Mouse (Mus musculus): ENCODE results near the gene F3. TPM values are rescaled to one million over a fixed set of nuclear protein-coding genes. Genes with fewer than 3 reads are reported as not detected.
"Not testable (repeated sequence)": the region's sequence is repeated elsewhere in the genome, so short reads cannot be mapped to it uniquely, and the experiment has no call there.

Gene F3
- polyA plus RNA-seq, 1 experiment from 2014 or later = 8.9 TPM

DNA sequence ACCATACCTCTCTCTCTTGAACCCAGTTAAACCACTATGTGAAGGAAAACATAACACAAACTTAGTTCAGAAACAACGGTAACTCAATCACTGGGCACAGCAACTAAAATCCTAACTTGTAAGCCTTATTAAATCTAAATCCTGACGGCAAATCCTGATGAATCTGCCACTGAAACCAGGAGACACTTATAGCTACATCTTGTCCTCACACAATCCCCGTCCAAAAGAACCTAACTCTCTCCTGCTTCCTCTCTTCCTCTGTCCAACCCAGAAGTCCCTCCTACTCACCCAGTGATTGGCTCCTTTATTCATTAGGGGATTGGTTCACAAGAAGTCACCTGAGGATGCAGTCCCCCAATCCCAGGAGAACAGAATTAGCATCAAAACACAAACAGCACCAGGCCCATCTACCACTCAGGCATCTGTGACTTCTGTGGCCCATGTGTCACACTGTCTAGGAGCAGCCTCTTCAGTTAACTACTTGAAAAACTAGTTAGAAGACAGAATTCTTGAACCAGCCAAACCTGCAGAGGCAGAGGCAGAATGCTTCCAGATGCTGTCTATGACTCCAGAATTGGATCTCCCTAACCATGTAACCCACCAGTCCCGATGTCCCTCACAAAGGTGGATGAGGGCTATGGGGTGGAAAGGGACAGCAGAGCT is 18.0 kb downstream of the F3 start:
- not testable (repeated sequence) for H3K36me3 ChIP-seq (ENCODE audit: control insufficient read depth, insufficient read depth); H3K9ac ChIP-seq (ENCODE audit: low read length); H3K4me1 ChIP-seq (ENCODE audit: control insufficient read depth, insufficient read depth, low read length); H3K4me3 ChIP-seq (ENCODE audit: low read length); H3K27ac ChIP-seq (ENCODE audit: low read length); ATAC-seq (replicated peaks; ENCODE audit: extremely low read depth, insufficient read depth, low FRiP score); H3K9me3 ChIP-seq (replicated peaks; ENCODE audit: control insufficient read depth, low read length); H3K27me3 ChIP-seq (ENCODE audit: control insufficient read depth, insufficient read depth, low read length); H3K4me2 ChIP-seq (ENCODE audit: low read depth, low read length)
- 91% methylated on average over 4 of the region's 4 CpGs for WGBS

DNA sequence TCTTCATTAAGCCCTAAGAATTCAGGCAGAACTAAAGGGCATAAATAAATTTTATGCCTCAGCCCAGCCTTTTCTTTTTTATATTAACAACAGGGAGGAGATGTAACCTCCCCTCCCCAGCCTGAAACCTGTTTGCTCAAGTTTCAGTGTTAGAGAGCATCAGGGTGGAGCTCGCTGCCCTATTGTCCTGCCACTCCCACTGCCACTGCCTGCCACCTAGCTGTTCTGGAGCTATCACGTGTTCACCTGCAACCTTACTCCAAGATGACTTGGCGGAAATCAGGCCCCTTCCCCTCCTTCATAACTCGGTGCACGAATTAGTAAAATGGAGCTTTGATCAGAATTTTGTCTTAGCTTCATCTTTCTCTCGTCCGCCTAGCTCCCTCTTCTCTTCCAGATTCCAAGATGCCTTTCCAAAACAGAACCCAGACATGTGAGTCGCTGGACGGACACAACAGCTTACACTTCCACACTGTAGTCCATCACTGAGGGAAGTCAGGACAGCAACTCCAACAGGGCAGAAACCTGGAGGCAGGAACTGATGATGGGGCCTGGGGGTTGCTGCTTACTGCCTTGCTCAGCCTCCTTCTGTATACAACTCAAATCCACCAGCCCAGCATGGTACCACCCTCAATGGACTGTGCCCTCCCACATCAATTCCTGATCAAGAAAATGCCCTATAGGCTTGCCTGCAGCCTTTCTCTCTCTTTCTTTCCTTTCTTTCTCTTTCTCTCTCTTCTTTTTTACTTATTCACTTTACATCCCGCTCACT is 31.2 kb downstream of the F3 start:
- ATAC-seq (replicated peaks; ENCODE audit: extremely low read depth, insufficient read depth, low FRiP score); H3K4me3 ChIP-seq (ENCODE audit: low read length); H3K9me3 ChIP-seq (replicated peaks; ENCODE audit: control insufficient read depth, low read length); H3K9ac ChIP-seq (ENCODE audit: low read length); H3K4me2 ChIP-seq (ENCODE audit: low read depth, low read length); H3K27ac ChIP-seq (ENCODE audit: low read length); H3K36me3 ChIP-seq (ENCODE audit: control insufficient read depth, insufficient read depth); H3K4me1 ChIP-seq (ENCODE audit: control insufficient read depth, insufficient read depth, low read length); H3K27me3 ChIP-seq (ENCODE audit: control insufficient read depth, insufficient read depth, low read length): not testable (repeated sequence)
- 81% methylated on average over 10 of the region's 10 CpGs for WGBS

DNA sequence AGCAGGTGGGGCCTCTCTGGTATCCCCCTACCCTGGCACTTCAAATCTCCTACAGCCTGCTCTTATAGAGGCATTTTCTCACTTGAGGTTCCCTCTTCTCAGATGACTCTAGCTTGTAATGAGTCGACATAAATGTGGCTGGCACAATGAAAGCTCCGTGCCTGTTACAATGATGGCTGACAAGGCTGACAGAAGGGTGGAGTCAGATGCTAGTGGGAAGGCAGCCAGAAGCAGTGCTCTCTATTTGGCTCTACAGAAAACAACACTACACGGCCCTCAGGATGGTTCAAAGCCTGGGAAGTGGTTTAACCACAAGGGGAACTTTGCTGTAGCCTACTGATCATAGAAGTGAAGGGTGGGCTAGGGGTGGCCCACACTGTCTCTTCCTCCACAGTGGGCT is 31.8 kb downstream of the F3 start:
- Histone ChIP-seq H3K27ac (ENCODE audit: low read length) (no peak overlapping the region), H3K36me3 (ENCODE audit: control insufficient read depth, insufficient read depth) (peaks cover 6% of the 10 kb centered on the region; the same call in 1 of the 2 replicates), H3K27me3 (ENCODE audit: control insufficient read depth, insufficient read depth, low read length) (no peaks in the 10 kb centered on the region), H3K4me1 (ENCODE audit: control insufficient read depth, insufficient read depth, low read length) (peaks cover 2% of the 10 kb centered on the region; the same call in 1 of the 2 replicates), H3K9me3 (replicated peaks; ENCODE audit: control insufficient read depth, low read length) (no peaks in the 10 kb centered on the region), H3K9ac (ENCODE audit: low read length) (no peak overlapping the region), H3K4me3 (ENCODE audit: low read length) (no peak overlapping the region), H3K4me2 (ENCODE audit: low read depth, low read length) (no peak overlapping the region)
- WGBS = 17% methylated on average over 3 of the region's 3 CpGs
- 0 out of 2 replicates have a peak, but pooled peaks have one; percentile 28 for ATAC-seq (replicated peaks; ENCODE audit: extremely low read depth, insufficient read depth, low FRiP score)

DNA sequence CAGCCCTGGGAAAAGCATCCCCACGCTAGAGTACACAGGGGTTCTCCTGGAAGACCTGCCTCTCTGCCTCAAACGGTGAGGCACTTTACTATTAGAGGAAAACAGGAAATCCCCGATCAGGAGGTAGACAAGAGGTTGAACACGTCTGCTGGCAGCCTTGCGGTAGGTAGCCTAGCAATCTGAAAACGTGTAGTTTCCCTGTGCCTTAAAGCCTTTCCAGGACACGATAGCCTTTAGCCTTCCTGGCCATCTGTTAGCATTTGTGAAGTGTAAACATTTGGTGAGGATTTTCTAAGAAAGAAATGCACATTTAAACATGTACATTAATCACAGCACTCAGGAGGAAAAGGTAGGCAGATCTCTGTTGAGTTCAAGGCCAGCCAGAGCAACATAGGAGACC is 35.0 kb downstream of the F3 start:
- H3K27ac ChIP-seq (ENCODE audit: low read length) = no peak overlapping the region
- H3K4me3 ChIP-seq (ENCODE audit: low read length) = no peak overlapping the region
- no peaks in the 10 kb centered on the region for H3K9me3 ChIP-seq (replicated peaks; ENCODE audit: control insufficient read depth, low read length)
- H3K4me2 ChIP-seq (ENCODE audit: low read depth, low read length) = no peak overlapping the region
- H3K36me3 ChIP-seq (ENCODE audit: control insufficient read depth, insufficient read depth) = peaks cover 12% of the 10 kb centered on the region
- ATAC-seq (replicated peaks; ENCODE audit: extremely low read depth, insufficient read depth, low FRiP score) = no peak
- H3K9ac ChIP-seq (ENCODE audit: low read length) = no peak overlapping the region
- H3K4me1 ChIP-seq (ENCODE audit: control insufficient read depth, insufficient read depth, low read length) = peaks cover 2% of the 10 kb centered on the region; the same call in 1 of the 2 replicates
- 58% methylated on average over 7 of the region's 7 CpGs for WGBS
- H3K27me3 ChIP-seq (ENCODE audit: control insufficient read depth, insufficient read depth, low read length) = no peaks in the 10 kb centered on the region

DNA sequence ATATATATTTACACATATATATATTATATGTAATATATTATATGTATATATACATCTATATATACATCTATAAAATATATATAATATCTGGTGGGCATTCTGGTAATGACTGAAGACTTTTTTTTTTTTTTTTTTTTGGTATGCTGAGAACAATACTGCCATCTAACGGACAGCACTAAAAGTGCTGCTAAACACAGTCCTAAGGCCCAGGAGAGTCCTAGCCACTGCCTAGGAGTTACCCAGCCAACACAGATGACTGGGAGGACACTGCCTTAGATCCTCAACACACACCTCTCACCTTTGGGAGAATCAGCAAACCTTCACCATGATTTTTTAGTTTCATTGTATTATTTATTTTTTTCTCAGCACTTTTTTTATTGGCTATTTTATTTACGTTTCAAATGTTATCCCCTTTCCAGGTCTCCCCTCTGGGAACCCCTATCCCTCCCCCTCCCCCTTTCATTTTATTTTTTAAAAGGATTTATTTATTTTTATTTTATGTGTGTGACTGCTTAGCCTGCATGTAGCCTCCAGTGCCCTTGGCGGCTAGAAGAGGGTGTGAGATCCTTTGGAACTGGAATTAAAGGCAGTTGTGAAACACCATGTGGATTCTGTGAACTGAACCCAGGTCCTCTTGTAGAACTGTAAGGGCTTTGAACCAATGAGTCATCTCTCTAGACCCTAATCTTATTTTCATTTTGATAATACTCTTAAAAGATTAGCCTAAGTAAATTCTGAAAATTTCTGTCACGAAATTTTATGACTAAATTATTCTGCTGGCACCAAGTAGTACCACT is 38.9 kb downstream of the F3 start:
- Histone ChIP-seq H3K27me3 (ENCODE audit: control insufficient read depth, insufficient read depth, low read length) (no peaks in the 10 kb centered on the region), H3K4me1 (ENCODE audit: control insufficient read depth, insufficient read depth, low read length) (no peaks in the 10 kb centered on the region), H3K9me3 (replicated peaks; ENCODE audit: control insufficient read depth, low read length) (no peaks in the 10 kb centered on the region), H3K27ac (ENCODE audit: low read length) (no peak overlapping the region), H3K4me2 (ENCODE audit: low read depth, low read length) (no peak overlapping the region), H3K36me3 (ENCODE audit: control insufficient read depth, insufficient read depth) (peaks cover 27% of the 10 kb centered on the region), H3K9ac (ENCODE audit: low read length) (no peak overlapping the region), H3K4me3 (ENCODE audit: low read length) (no peak overlapping the region)
- peak; percentile 73; the same call in 1 of the 2 replicates for ATAC-seq (replicated peaks; ENCODE audit: extremely low read depth, insufficient read depth, low FRiP score)
- 57% methylated on average over 4 of the region's 4 CpGs for WGBS

DNA sequence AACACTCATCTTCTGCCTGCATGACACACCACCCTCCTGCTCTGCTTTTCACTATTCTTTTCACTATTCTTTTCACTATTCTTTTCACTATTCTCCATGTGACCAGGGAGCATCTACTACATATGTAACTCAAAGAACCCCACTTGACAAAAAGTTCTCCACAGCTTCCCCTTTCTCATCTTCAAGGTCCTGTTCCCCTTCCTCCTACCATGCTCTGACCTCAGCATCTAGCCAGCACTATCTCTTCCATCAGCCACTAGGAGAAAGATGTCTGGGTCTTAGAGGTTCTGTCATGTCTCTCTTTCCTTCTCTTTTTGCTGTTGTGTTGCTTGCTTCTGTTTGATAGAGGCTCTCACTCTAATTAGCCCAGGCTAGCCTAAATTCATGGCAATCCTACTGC is 42.7 kb downstream of the F3 start:
- Histone ChIP-seq H3K36me3 (ENCODE audit: control insufficient read depth, insufficient read depth) (peaks cover 47% of the 10 kb centered on the region), H3K9ac (ENCODE audit: low read length) (no peak overlapping the region), H3K9me3 (replicated peaks; ENCODE audit: control insufficient read depth, low read length) (no peaks in the 10 kb centered on the region), H3K4me1 (ENCODE audit: control insufficient read depth, insufficient read depth, low read length) (no peaks in the 10 kb centered on the region), H3K27me3 (ENCODE audit: control insufficient read depth, insufficient read depth, low read length) (no peaks in the 10 kb centered on the region), H3K27ac (ENCODE audit: low read length) (no peak overlapping the region), H3K4me2 (ENCODE audit: low read depth, low read length) (no peak overlapping the region), H3K4me3 (ENCODE audit: low read length) (no peak overlapping the region)
- no peak for ATAC-seq (replicated peaks; ENCODE audit: extremely low read depth, insufficient read depth, low FRiP score)

DNA sequence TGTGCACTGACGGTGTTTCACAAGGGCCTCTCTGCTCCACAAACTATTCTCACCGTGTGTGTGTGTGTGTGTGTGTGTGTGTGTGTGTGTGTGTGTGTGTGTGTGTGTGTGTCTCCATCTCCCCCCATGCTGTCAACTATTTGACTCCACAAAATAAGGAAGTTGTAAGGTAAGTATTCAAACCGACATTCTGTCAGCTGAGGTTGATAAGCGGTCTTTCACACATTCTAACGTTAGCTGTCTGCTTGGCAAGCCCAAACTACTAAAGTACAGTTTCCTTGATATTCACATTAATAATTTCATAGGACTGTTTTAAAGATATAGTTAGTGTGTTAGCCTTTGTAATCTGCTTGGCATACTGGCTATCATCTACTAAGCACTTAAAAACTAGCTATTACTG is 43.5 kb downstream of the F3 start:
- Histone ChIP-seq H3K36me3 (ENCODE audit: control insufficient read depth, insufficient read depth) (peaks cover 52% of the 10 kb centered on the region), H3K9ac (ENCODE audit: low read length) (no peak overlapping the region), H3K27me3 (ENCODE audit: control insufficient read depth, insufficient read depth, low read length) (no peaks in the 10 kb centered on the region), H3K4me1 (ENCODE audit: control insufficient read depth, insufficient read depth, low read length) (no peaks in the 10 kb centered on the region), H3K4me3 (ENCODE audit: low read length) (no peak overlapping the region), H3K4me2 (ENCODE audit: low read depth, low read length) (no peak overlapping the region), H3K9me3 (replicated peaks; ENCODE audit: control insufficient read depth, low read length) (no peaks in the 10 kb centered on the region), H3K27ac (ENCODE audit: low read length) (no peak overlapping the region)
- ATAC-seq (replicated peaks; ENCODE audit: extremely low read depth, insufficient read depth, low FRiP score) = no peak
- 61% methylated on average over 5 of the region's 5 CpGs for WGBS

DNA sequence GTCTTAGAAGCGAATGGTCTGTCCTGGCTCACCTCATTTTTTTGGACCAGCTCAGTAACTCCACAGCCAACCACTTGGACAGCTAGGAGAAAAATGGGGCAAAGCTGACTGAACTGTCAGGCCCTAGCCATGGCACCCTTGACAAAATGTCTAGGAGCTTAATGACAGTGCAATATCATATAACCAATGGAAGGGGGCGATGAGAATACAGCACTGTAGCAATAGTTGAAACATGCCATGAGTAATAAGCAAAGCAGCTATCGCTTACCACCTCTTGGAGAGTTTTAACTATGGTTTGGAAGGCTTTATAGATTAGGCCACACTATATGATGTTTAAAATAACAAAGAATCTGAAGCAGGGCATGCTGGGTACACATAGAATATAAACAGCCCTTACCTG is 45.4 kb downstream of the F3 start:
- ATAC-seq (replicated peaks; ENCODE audit: extremely low read depth, insufficient read depth, low FRiP score) = no peak
- 91% methylated on average over 3 of the region's 3 CpGs for WGBS
- Histone ChIP-seq H3K27me3 (ENCODE audit: control insufficient read depth, insufficient read depth, low read length) (no peaks in the 10 kb centered on the region), H3K4me3 (ENCODE audit: low read length) (no peak overlapping the region), H3K4me1 (ENCODE audit: control insufficient read depth, insufficient read depth, low read length) (no peaks in the 10 kb centered on the region), H3K9ac (ENCODE audit: low read length) (no peak overlapping the region), H3K27ac (ENCODE audit: low read length) (no peak overlapping the region), H3K4me2 (ENCODE audit: low read depth, low read length) (no peak overlapping the region), H3K9me3 (replicated peaks; ENCODE audit: control insufficient read depth, low read length) (no peaks in the 10 kb centered on the region), H3K36me3 (ENCODE audit: control insufficient read depth, insufficient read depth) (peaks cover 55% of the 10 kb centered on the region)

DNA sequence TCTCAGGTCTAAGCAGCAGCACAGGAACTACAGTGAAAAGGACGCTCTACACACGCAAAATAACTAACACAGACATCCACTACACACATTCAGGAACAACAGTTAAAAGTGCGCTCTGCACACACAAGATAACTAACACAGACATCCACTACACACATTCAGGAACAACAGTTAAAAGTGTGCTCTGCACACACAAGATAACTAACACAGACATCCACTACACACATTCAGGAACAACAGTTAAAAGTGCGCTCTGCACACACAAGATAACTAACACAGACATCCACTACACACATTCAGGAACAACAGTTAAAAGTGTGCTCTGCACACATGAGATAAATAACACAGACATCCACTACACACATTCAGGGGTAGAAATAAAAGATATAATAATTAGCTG is 50.0 kb downstream of the F3 start:
- ATAC-seq (replicated peaks; ENCODE audit: extremely low read depth, insufficient read depth, low FRiP score) = not testable (repeated sequence)
- 95% methylated on average over 4 of the region's 4 CpGs for WGBS

More for the DNA sequence above, 50.0 kb downstream of the F3 start:
- not testable (repeated sequence) for H3K9me3 ChIP-seq (replicated peaks; ENCODE audit: control insufficient read depth, low read length); H3K4me3 ChIP-seq (ENCODE audit: low read length); H3K4me2 ChIP-seq (ENCODE audit: low read depth, low read length); H3K27ac ChIP-seq (ENCODE audit: low read length); H3K27me3 ChIP-seq (ENCODE audit: control insufficient read depth, insufficient read depth, low read length); H3K4me1 ChIP-seq (ENCODE audit: control insufficient read depth, insufficient read depth, low read length); H3K9ac ChIP-seq (ENCODE audit: low read length)
- H3K36me3 ChIP-seq (ENCODE audit: control insufficient read depth, insufficient read depth) = peaks cover 44% of the 10 kb centered on the region
